Mouse (Mus musculus) frontal cortex, adult (tissue): Measurements from ENCODE around the gene Pycr1.
"Not testable (repeated sequence)": the region's sequence is repeated elsewhere in the genome, so short reads cannot be mapped to it uniquely, and the experiment has no call there.

Source experiments
- ATAC-seq: cut with Nextera tagmentation; 2 replicates; pipeline ENCODE4 v1.9.2; 2017; ENCODE audit warnings: mild to moderate bottlenecking, moderate library complexity, mixed read lengths; ENCODE audit not compliant: low TSS enrichment

Pycr1 gene

DNA sequence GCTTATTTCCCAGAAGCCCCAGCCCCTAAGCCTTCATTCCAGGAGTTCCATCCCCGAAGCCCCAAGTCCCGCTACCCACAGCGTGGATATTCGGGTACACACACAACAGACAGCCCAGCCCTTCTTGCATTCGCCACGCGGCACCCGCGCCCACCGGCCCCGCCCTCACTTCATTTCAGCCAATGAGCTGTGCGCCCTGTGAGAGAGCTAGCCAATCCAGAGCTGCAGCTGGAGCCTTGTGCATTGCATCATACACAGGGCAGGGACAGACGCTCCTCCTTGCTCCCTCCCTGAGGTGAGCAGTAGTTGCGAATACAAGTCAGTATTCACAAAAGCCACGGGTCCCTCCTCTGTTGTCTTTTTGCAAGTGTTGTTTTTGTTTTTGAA, at the start of gene Pycr1:
Pycr1 (minus strand) TSS at position 169 of the 387 bp plus-strand sequence.
- peak; percentile 99 for ATAC-seq

- peak; percentile 77; the same call in 1 of the 2 replicates for ATAC-seq
Measured at GRCm38 (mm10) chr11:120692471-120693011, 49.0 kb upstream of the Pycr1 start.

DNA sequence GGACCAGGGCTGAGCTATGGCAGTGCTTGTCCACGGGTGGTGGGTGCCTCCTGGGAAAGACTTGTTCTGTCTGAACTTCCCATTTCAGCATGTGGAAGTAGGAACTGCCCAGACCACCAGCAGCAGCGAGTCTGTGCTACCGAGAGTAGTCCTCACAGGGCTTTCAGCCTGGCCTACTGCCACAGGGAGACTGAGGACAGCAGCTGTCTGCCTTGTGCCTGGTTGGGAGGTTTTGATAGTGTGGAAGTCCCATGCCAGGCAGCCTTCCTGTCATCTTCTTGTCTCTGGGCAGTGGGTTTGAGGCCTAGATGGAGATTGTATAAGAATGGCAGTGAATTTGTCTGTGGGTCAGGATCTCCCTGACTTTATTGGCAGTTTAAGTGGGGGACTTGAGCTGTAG, 45.8 kb upstream of the Pycr1 start:
- ATAC-seq, result no peak

DNA sequence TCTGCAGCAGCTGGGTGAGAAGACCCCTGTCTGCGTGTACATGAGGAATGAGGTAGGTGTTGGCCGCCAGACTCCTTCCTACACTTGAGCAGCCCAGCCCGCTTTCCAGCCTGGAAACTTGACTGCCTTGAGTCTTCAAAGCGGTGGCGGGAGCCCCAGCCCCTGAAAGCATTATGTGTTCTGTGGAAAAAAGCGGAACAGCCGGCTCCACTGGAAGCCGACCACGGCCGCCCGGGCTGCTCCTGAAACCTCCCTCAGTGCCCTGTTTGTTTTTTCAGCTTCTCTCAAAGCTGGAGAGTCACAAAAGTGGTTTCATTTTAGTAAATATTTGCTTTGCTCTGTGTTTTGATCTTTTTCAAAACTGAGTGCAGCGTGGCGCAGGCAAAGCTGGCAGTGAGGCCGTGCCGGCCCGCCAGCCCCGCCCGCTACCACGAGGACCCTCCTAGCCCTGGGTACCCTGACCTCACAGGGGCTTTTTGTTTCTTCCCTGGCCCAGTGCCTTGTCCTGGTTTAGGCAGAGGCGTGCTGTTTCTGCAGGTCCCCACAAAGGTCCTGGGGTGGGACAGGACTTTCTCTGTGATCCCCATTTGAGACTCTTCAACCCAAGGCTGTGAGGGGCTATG, 43.2 kb upstream of the Pycr1 start:
- ATAC-seq, result no peak

DNA sequence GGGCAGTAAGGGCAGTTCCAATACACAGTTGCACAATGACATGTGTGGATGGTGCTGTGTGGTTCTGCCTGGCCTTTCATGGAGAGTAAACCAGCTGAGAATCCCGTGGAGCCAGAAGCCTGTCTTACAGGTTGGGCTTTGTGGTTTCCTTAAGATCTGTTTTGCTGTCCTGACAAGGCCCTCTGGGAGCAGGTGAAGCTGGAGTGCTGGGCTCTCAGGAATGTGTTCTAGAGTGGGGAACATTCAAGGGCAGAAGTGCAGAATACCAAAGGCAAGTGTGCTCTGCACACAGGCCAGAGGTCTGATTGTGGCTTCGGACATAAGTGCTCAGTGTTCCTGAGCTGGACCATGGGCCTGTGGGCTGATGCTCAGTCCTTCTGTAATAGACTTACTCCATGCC, 41.1 kb upstream of the Pycr1 start:
- ATAC-seq, result no peak

DNA sequence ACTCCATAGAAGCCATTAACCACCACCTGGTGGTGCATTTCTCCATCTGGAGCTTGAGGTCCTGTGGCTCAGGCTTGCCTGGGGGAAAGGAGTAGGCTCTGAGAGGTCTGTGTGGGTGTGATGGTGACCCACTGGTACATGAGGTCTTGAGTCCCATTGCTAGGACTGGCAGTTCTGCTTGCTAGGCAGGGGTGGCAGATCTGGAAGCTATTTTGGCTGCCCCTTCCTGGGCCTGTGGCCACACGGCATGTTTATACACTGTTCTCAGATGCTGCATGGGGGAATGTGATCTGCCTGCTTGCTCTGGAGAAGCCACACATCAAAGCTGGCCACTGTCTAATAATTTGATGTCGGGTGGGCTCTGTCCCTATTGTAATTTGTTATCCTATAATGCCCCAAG, 40.5 kb upstream of the Pycr1 start:
- no peak for ATAC-seq

GRCm38 (mm10) chr11:120683536-120683935, 40.0 kb upstream of the Pycr1 start:
- ATAC-seq, result no peak

- no peak for ATAC-seq
Measured at GRCm38 (mm10) chr11:120682683-120683082, 39.1 kb upstream of the Pycr1 start.

DNA sequence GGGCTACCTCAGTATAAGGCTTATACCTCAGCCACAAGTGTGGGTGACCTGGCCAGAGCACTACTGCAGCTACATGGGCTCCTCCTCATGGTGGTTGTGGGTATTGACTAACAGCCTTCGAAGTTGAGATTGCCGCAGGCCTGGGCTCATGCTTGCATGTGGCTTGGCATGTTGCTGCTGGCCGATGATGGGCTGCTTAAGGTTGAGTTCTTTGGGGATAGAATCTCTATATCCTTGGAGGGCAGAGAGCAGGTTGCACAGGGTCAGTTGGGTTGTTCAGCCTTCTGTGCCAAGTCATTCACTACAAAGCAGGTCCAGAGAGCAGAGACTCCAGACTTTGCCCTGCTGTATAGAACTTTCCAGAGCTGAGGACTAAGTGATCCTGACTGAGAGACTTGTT, 36.3 kb upstream of the Pycr1 start:
- ATAC-seq, result no peak

- no peak for ATAC-seq
Measured at GRCm38 (mm10) chr11:120676951-120677350, 33.4 kb upstream of the Pycr1 start.

DNA sequence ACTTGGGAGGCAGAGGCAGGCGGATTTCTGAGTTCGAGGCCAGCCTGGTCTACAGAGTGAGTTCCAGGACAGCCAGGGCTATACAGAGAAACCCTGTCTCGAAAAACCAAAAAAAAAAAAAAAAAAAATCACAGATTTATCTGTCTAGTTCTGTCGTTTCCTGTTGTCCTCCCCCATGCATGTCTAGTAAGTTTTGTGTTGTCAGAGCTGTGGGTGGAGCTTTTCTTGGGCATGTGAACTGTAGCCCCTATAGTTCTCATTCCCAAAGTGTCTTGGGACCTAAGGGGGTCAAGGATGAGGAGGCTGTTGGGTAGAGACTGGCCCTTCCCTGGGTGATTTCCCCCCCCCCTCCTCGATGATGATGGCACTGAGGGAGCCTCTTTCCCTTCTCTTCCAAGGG, 32.3 kb upstream of the Pycr1 start:
- ATAC-seq, result not testable (repeated sequence)

GRCm38 (mm10) chr11:120673594-120674122, 30.1 kb upstream of the Pycr1 start:
- ATAC-seq, result no peak

DNA sequence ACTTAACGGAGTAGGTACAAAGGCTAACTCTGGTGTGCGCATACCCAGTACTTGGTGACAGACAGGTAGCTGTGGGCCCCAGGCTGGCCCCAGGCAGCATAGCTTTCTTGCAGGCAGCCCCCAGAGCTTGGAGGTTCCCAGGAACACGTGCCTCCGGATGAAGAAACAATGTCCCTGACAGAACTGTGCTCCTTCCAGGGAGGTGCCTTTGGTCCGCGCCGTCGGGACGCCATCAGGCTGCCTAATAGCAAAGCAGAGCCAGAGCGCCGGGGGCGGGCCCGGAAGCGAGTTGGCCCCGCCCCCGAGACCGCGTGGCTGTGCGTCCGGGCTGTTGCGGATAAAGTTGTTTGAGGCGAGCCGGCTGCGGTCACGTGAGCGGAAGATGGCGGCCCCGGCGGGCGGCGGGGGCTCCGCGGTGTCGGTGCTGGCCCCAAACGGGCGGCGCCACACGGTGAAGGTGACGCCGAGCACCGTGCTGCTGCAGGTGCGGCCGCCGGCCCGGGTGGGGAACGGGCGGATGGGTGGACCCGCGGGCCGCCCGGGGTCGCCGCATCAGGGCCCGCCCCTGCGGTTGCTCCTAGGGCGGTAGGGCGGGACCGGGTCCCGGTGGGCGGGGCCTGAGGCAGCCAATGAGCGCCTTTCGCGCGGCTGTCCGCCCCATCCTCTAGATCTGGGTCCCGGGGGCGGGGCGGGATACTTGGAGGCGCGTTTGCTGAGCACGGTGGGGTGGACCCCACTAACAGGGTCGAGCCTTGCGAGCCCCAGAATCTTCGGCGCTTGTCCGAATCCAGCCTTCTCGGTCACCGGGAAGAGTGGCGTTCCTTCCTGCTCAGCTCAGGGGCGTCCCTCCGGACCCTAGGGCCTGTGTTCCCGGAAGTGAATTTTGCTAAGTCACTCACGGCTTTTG, 29.4 kb upstream of the Pycr1 start, which contains the start of gene Aspscr1:
Aspscr1 (plus strand) TSS at position 287 of the 907 bp plus-strand sequence.
- ATAC-seq, result peak; percentile 98

DNA sequence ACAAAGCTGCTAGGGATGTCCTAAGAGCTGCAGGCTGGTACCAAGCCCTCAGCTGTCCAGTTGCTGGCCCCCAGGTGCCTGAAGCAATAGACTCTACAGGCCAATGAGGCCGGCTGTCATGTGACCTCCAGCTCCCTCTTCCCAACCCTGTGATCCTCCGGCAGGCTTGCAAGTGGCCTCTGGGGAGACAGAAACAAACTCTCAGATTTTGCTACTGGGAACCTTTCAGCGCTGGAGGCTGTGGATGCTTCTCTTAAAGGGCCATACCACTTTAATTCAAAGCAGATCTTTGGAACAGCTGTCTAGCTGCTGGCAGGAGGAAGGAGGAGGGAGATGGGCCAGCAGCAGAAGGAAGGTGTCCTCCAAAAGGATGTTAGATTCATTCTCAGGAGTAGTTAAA, 23.0 kb upstream of the Pycr1 start:
- no peak for ATAC-seq

- ATAC-seq, result no peak
Measured at GRCm38 (mm10) chr11:120665406-120665805, 21.8 kb upstream of the Pycr1 start.

- ATAC-seq, result no peak
Measured at GRCm38 (mm10) chr11:120663714-120664113, 20.1 kb upstream of the Pycr1 start.

GRCm38 (mm10) chr11:120662759-120663158, 19.2 kb upstream of the Pycr1 start:
- ATAC-seq, result no peak

- ATAC-seq, result no peak
Measured at GRCm38 (mm10) chr11:120661076-120661460, 17.5 kb upstream of the Pycr1 start, which contains the start of gene Notum. Gene Notum (minus strand): TSS chr11:120661175.

DNA sequence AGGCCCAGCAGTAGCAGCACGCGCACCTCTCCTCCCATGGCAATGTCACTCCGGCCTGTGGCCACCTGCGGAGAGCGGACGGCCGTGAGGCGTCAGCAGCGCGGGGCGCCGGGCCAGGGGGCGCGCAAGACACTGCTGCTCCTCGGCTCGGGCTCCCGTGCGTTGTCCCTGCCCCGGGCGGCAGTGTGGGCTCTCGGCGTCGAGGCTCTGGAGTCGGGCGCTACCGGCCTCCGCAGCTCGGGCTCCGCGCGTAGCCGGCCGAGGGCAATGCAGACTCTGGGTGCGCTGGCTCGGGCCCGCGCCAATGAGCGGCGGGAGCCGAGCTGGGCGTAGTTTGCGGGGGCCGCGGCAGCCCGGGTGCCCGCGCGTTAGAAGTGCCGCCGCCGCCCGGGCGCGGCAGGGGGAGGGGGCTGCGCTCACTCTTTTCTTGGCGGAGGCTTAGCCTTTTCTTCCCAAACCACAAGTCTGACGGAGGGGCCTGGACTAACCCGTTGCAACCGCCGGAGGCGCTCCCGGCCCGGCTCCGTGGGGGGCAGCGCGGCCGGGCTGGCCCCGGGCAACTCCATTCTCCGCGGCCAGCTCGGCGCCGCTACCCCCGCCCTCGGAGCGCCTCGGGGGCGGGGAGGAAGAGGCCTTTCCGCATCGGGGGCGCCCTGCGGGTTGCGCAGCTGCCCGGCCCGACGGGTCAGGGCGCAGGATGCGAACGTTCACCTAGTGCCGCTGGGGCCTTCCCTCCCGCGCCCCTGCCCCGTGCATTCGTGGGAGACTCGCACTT, 16.9 kb upstream of the Pycr1 start:
- no peak for ATAC-seq

GRCm38 (mm10) chr11:120659509-120660300, 16.1 kb upstream of the Pycr1 start:
- no peak for ATAC-seq

DNA sequence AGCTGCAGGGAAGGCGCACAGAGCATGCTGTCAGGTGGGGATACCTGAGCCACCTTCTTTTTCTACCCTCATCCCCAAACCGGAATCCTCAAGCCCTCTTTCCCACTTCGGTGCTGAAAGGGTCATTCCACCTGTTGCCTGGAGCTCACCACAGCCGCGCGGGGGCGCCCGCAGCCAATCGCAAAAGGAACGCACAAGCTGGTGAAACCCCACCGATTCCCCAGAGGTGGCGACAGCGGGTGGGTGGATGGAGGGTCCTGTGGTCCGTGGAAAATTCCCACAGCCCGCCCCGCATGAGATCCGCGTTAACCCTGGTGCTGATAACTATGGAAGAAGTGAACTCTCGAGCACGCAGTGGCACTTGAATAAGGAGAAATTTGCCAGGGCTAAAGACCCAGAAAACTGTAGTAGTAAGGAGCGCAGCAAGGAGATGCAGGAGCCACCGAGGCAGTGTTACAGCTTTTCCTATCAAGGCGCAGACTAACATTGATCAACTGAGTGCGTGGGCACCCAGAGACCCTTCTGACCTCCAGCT, 15.4 kb upstream of the Pycr1 start:
- ATAC-seq, result no peak
